Mouse (Mus musculus): Measurements from ENCODE around the gene Trim39. TPM values are rescaled to one million over a fixed set of nuclear protein-coding genes. Genes with fewer than 3 reads are reported as not detected.

The Trim39 gene
- polyA plus RNA-seq, 1 experiment from 2014 or later, result 10.6 TPM

GRCm38 (mm10) chr17:36231318-36231717 is 40.7 kb downstream of the Trim39 start:
- no peaks in the 10 kb centered on the region for H3K9me3 ChIP-seq (ENCODE audit: control insufficient read depth, low read length)
- no peak overlapping the region for H3K4me3 ChIP-seq (ENCODE audit: low read length)
- H3K27ac ChIP-seq (ENCODE audit: low read length), result no peak overlapping the region
- 7% methylated on average over 36 of the region's 36 CpGs for WGBS
- H3K27me3 ChIP-seq (replicated peaks; ENCODE audit: control insufficient read depth, insufficient read depth, low read length), result peaks cover 48% of the 10 kb centered on the region; the same call in 1 of the 2 replicates
- H3K36me3 ChIP-seq (ENCODE audit: control insufficient read depth, insufficient read depth, low read length), result no peaks in the 10 kb centered on the region
- ATAC-seq, result no peak
- no peak overlapping the region for H3K4me2 ChIP-seq (ENCODE audit: low read depth, low read length)
- H3K9ac ChIP-seq (ENCODE audit: low read depth, low read length), result no peak overlapping the region
- H3K4me1 ChIP-seq (ENCODE audit: control insufficient read depth, insufficient read depth, low read length), result no peaks in the 10 kb centered on the region

- 5% methylated on average over 5 of the region's 5 CpGs for WGBS
- H3K4me2 ChIP-seq (ENCODE audit: low read depth, low read length), result no peak overlapping the region
- H3K27ac ChIP-seq (ENCODE audit: low read length), result no peak overlapping the region
Observed at GRCm38 (mm10) chr17:36229046-36229445, 43.0 kb downstream of the Trim39 start.

GRCm38 (mm10) chr17:36226921-36227320 is 45.1 kb downstream of the Trim39 start:
- Histone ChIP-seq H3K4me2 (ENCODE audit: low read depth, low read length) (no peak overlapping the region), H3K36me3 (ENCODE audit: control insufficient read depth, insufficient read depth, low read length) (no peaks in the 10 kb centered on the region), H3K27me3 (replicated peaks; ENCODE audit: control insufficient read depth, insufficient read depth, low read length) (peaks cover 49% of the 10 kb centered on the region), H3K27ac (ENCODE audit: low read length) (no peak overlapping the region), H3K9me3 (ENCODE audit: control insufficient read depth, low read length) (no peaks in the 10 kb centered on the region), H3K4me3 (ENCODE audit: low read length) (no peak overlapping the region), H3K9ac (ENCODE audit: low read depth, low read length) (no peak overlapping the region), H3K4me1 (ENCODE audit: control insufficient read depth, insufficient read depth, low read length) (no peaks in the 10 kb centered on the region)
- WGBS, result 18% methylated on average over 8 of the region's 8 CpGs
- ATAC-seq, result no peak

More at GRCm38 (mm10) chr17:36229046-36229445, 43.0 kb downstream of the Trim39 start:
- H3K9ac ChIP-seq (ENCODE audit: low read depth, low read length), result no peak overlapping the region
- H3K4me1 ChIP-seq (ENCODE audit: control insufficient read depth, insufficient read depth, low read length), result no peaks in the 10 kb centered on the region
- no peak for ATAC-seq
- H3K4me3 ChIP-seq (ENCODE audit: low read length), result no peak overlapping the region
- no peaks in the 10 kb centered on the region for H3K9me3 ChIP-seq (ENCODE audit: control insufficient read depth, low read length)
- no peaks in the 10 kb centered on the region for H3K36me3 ChIP-seq (ENCODE audit: control insufficient read depth, insufficient read depth, low read length)
- peaks cover 57% of the 10 kb centered on the region for H3K27me3 ChIP-seq (replicated peaks; ENCODE audit: control insufficient read depth, insufficient read depth, low read length)

- WGBS, result 14% methylated on average over 9 of the region's 9 CpGs
- Histone ChIP-seq H3K4me1 (ENCODE audit: control insufficient read depth, insufficient read depth, low read length) (no peaks in the 10 kb centered on the region), H3K27ac (ENCODE audit: low read length) (no peak overlapping the region), H3K4me2 (ENCODE audit: low read depth, low read length) (no peak overlapping the region), H3K27me3 (replicated peaks; ENCODE audit: control insufficient read depth, insufficient read depth, low read length) (peaks cover 50% of the 10 kb centered on the region), H3K36me3 (ENCODE audit: control insufficient read depth, insufficient read depth, low read length) (no peaks in the 10 kb centered on the region), H3K9ac (ENCODE audit: low read depth, low read length) (no peak overlapping the region), H3K9me3 (ENCODE audit: control insufficient read depth, low read length) (no peaks in the 10 kb centered on the region), H3K4me3 (ENCODE audit: low read length) (no peak overlapping the region)
- no peak for ATAC-seq
Observed at GRCm38 (mm10) chr17:36225231-36225824, 46.7 kb downstream of the Trim39 start.

- Histone ChIP-seq H3K36me3 (ENCODE audit: control insufficient read depth, insufficient read depth, low read length) (no peaks in the 10 kb centered on the region), H3K27ac (ENCODE audit: low read length) (no peak overlapping the region), H3K9ac (ENCODE audit: low read depth, low read length) (no peak overlapping the region), H3K4me2 (ENCODE audit: low read depth, low read length) (no peak overlapping the region), H3K27me3 (replicated peaks; ENCODE audit: control insufficient read depth, insufficient read depth, low read length) (peaks cover 43% of the 10 kb centered on the region), H3K4me3 (ENCODE audit: low read length) (no peak overlapping the region), H3K4me1 (ENCODE audit: control insufficient read depth, insufficient read depth, low read length) (no peaks in the 10 kb centered on the region), H3K9me3 (ENCODE audit: control insufficient read depth, low read length) (no peaks in the 10 kb centered on the region)
- no peak for ATAC-seq
- 49% methylated on average over 3 of the region's 3 CpGs for WGBS
Observed at GRCm38 (mm10) chr17:36224451-36224850, 47.6 kb downstream of the Trim39 start.

GRCm38 (mm10) chr17:36218594-36219155 is 53.4 kb downstream of the Trim39 start:
- Histone ChIP-seq H3K4me1 (ENCODE audit: control insufficient read depth, insufficient read depth, low read length) (no peaks in the 10 kb centered on the region), H3K4me2 (ENCODE audit: low read depth, low read length) (no peak overlapping the region), H3K27ac (ENCODE audit: low read length) (no peak overlapping the region), H3K27me3 (replicated peaks; ENCODE audit: control insufficient read depth, insufficient read depth, low read length) (peaks cover 46% of the 10 kb centered on the region), H3K9me3 (ENCODE audit: control insufficient read depth, low read length) (no peaks in the 10 kb centered on the region), H3K36me3 (ENCODE audit: control insufficient read depth, insufficient read depth, low read length) (no peaks in the 10 kb centered on the region), H3K4me3 (ENCODE audit: low read length) (no peak overlapping the region), H3K9ac (ENCODE audit: low read depth, low read length) (no peak overlapping the region)
- ATAC-seq, result no peak
- WGBS, result 60% methylated on average over 5 of the region's 5 CpGs

- Histone ChIP-seq H3K36me3 (ENCODE audit: control insufficient read depth, insufficient read depth, low read length) (no peaks in the 10 kb centered on the region), H3K4me2 (ENCODE audit: low read depth, low read length) (no peak overlapping the region), H3K9me3 (ENCODE audit: control insufficient read depth, low read length) (no peaks in the 10 kb centered on the region), H3K27me3 (replicated peaks; ENCODE audit: control insufficient read depth, insufficient read depth, low read length) (peaks cover 39% of the 10 kb centered on the region), H3K9ac (ENCODE audit: low read depth, low read length) (no peak overlapping the region), H3K4me1 (ENCODE audit: control insufficient read depth, insufficient read depth, low read length) (no peaks in the 10 kb centered on the region), H3K4me3 (ENCODE audit: low read length) (no peak overlapping the region), H3K27ac (ENCODE audit: low read length) (no peak overlapping the region)
- WGBS, result 4% methylated on average over 20 of the region's 20 CpGs
- ATAC-seq, result no peak
Observed at GRCm38 (mm10) chr17:36215586-36215985, 56.5 kb downstream of the Trim39 start.

Other genes with a start within 250 kb of the Trim39 start
- 17.7 and 19.4 TPM in 2 replicates for gene H2-T23, start 239.4 kb downstream of the Trim39 start, polyA plus RNA-seq (2015; fragmentation: Nextera tagmentation; extraction: Ambion mirVana)
- gene H2-T22, start 229.5 kb downstream of the Trim39 start, polyA plus RNA-seq (2015; fragmentation: Nextera tagmentation; extraction: Ambion mirVana), result 16.0 and 16.1 TPM in 2 replicates
- gene Gm6034, start 229.3 kb downstream of the Trim39 start, polyA plus RNA-seq (2015; fragmentation: Nextera tagmentation; extraction: Ambion mirVana), result 0.86 and 1.2 TPM in 2 replicates
- 7.2 and 11.9 TPM in 2 replicates for gene Gm11127, start 213.9 kb downstream of the Trim39 start, polyA plus RNA-seq (2015; fragmentation: Nextera tagmentation; extraction: Ambion mirVana)
- gene Gm19684, start 150.6 kb downstream of the Trim39 start, polyA plus RNA-seq (2015; fragmentation: Nextera tagmentation; extraction: Ambion mirVana), result 0.29 and 0.36 TPM in 2 replicates
- gene Gm7030, start 142.8 kb downstream of the Trim39 start, polyA plus RNA-seq (2015; fragmentation: Nextera tagmentation; extraction: Ambion mirVana), result 1.4 and 2.1 TPM in 2 replicates
- 1.9 and 3.5 TPM in 2 replicates for gene Gm8909, start 103.7 kb downstream of the Trim39 start, polyA plus RNA-seq (2015; fragmentation: Nextera tagmentation; extraction: Ambion mirVana)
- gene H2-T3, start 82.0 kb downstream of the Trim39 start, polyA plus RNA-seq (2015; fragmentation: Nextera tagmentation; extraction: Ambion mirVana), result 42.3 and 46.9 TPM in 2 replicates
- gene Rpp21, start 14.2 kb downstream of the Trim39 start, polyA plus RNA-seq (2015; fragmentation: Nextera tagmentation; extraction: Ambion mirVana), result 129 and 139 TPM in 2 replicates
- not detected in 2 replicates for gene H2-M10.2, start 14.2 kb upstream of the Trim39 start, polyA plus RNA-seq (2015; fragmentation: Nextera tagmentation; extraction: Ambion mirVana)
- gene H2-M10.1, start 53.9 kb upstream of the Trim39 start, polyA plus RNA-seq (2015; fragmentation: Nextera tagmentation; extraction: Ambion mirVana), result not detected in 2 replicates
- gene H2-M10.3, start 96.2 kb upstream of the Trim39 start, polyA plus RNA-seq (2015; fragmentation: Nextera tagmentation; extraction: Ambion mirVana), result not detected in 2 replicates
- gene H2-M10.4, start 190.1 kb upstream of the Trim39 start, polyA plus RNA-seq (2015; fragmentation: Nextera tagmentation; extraction: Ambion mirVana), result not detected in 2 replicates